Mouse (Mus musculus) retina, postnatal 7 days (tissue): ENCODE data around the gene Ano8.
"Not testable (repeated sequence)": the region's sequence is repeated elsewhere in the genome, so short reads cannot be mapped to it uniquely, and the experiment has no call there.

Experiments
- DNase-seq: peaks from one replicate; pipeline ENCODE4 v3.0.0-alpha.2; 2012; ENCODE audit warnings: low read depth, low spot score

Gene Ano8

DNA sequence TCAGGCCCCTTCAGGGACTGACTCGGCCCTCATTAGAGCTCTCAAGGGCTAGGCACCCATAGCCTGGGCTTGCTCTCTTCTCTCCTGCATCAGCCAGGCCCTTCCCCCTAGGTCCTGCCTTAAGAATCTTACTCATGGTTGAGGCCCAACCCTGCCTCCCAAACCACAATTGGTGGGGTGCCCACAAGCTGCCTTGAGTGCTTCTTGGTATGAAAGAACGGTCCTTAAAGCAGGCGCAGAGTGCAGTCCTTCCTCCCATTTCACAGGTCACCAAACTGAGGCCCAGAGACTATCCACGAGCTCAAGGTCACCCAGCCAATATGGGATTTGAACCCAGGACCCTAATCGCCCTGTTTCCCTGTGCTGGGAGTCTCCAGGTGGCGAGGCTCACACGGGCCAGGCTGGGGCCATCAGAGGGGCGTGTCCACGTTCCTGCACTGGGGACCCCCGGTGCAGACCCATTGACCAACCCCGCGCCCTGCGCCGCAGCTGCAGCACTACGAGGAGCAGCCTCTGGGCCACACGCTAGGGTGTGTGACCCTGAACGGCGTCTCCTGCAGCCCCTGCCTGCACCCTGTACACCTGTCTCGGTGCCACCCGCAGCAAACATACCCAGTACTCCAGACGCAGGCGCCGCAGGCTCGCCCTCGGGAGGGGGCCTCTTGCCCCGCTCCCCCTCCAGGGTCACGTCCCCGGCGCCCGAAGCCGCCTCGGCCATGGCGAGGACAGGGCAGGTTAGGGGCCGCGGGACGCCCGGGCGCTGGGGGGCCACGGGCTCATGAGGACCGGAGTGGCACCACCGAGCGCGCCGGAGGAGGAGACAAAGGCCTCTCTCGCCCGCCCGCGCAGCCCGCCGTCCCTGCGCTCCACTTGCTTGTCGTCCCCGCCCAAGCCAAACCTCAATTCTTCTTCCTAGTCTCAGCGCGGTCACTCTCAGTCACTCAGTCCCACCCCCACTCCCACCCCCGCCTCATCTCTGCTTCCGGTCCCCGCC is at the start of gene Ano8:
Ano8 (minus strand) TSS at position 822 of the 994 bp plus-strand sequence.
- peak; percentile 88 for DNase-seq

DNA sequence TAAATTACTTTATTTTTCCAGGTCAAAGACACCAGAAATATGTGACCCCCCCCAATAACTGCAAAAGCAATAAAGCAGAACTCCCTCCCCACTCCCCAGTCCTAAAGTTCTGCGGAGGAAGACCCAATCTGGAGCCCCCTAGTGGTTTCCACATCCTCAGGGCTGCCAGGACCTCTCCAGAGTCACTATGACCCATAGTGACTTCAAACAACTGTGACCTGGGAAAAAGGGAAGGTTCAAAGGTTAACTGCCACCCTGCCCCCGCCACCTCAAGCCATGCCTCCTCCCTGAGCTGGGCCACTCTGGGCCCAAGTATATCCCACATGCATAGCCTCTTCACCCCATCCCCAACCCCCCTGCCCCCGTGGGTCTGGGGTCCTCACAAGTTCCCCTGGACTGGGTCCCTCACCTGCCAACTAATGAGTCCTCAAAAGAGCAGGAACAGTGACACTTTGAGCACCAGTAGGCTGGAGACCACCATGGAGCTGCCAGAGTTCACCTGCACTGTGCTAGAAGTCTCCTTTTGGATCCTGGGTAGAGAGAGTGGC is 48.6 kb upstream of the Ano8 start:
- no peak for DNase-seq

DNA sequence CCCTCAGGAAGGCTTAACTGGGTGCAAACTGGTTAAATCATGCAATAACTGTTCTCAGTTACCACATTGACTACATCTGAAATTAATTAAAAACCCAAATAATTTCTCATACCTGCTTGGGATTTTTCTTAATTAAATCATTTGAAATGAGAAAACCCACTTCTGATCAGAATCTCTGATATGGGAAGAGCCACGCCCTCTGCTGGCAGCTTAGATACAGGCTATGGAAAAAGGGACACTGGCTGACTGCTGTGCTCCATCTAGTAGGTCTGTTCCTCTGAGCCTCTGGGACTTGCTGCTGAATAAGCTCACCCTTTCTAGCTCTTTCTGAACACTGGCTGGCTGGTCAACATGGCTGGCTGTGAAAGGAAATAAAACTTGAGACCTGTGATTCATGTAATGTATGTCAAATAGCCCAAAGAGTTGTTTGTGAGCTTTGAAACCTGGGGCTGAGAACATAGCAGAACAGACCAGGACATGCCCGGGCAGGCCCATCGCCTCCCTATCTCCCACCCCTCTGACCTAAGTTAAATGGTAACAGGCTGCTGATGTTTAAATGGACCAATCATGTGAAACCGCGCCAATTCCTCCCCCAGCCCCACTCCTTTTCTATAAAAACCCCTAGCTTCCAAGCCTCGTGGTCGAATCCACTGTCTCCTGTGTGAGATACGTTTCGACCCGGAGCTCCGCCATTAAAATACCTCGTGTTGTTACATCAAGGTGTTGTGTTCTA is 45.1 kb upstream of the Ano8 start:
- not testable (repeated sequence) for DNase-seq

DNA sequence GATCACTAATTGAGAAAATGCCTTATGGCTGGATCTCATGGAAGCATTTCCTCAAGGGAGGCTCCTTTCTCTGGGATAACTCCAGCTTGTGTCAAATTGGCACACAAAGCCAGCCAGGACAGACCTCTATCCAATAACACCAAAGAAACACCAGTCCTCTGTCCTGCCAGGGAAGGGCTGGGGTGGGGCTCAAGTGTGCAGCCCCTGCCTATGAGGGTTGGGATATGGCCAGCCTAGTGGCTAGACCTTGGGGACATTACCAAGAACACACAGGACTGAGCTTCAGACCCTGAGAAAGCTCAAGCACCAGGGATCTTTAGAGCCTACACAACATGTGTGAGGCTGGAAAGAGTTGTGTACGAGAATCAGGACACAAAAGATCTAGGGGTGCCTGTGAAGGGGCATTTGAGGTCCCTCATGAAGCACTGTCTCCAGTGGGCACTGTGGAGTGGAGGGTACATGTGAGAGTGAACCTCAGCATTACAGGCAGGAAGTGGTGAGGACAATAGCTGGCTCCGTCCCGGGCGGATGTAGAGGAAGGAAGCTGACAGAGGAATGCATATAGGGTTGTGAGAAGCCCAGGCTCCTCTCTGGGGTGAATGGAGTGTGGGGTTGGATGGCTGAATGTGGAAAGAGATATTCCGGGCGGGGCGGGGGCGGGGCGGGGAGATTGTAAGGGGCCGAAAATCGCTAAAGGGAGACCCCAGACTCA is 42.8 kb upstream of the Ano8 start:
- DNase-seq = no peak

DNA sequence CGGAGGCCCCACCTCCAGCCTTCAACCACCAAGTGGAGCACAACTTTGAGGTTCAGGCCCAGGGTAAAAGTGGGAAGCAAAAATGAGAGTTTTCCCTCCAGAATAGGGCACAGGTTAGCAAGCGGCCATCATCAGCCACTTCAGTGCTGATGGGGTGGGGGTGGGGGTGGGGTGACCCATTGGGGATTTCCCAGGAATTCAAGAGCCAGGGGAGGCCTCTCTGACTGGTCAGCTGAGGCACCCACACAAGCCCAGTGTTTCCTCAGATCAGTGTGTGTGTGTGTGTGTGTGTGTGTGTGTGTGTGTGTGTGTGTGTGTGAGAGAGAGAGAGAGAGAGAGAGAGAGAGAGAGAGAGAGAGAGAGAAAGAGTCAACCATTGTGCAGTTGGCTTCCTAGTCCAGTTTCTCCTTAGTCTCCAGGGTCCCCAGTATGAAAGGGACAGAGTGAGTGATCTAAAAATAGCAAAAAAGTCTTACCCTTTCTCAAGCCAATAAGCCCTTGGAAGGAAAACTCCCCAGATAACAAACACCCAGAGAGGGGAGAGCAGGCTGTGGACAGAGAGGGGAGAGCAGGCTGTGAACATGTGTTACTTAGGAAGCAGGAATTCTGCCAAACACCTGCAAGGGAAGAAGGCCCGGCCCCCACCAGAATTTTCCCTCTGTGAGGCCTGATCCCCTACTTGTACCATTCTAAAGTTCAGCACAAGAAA is 41.6 kb upstream of the Ano8 start:
- no peak for DNase-seq

DNA sequence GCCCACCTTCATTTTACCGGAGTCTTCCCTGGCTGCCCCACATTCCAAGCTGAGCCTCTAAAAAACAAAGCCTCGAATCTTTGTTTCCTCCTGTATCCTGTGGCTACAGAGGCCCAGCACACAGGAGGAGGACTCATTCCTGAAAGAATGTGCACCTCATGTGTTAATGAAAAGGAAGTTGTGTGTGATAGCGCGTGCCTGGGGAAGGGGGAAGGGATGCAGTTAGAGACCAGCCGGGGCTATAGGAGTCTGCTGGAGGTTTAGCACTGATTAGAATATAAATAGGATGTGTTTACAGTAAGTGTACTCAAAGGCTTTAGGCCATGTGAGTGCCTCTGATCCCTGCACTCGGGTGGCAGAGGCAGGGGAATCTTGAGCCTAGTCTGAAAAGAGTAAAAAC is 40.5 kb upstream of the Ano8 start:
- DNase-seq = no peak

DNA sequence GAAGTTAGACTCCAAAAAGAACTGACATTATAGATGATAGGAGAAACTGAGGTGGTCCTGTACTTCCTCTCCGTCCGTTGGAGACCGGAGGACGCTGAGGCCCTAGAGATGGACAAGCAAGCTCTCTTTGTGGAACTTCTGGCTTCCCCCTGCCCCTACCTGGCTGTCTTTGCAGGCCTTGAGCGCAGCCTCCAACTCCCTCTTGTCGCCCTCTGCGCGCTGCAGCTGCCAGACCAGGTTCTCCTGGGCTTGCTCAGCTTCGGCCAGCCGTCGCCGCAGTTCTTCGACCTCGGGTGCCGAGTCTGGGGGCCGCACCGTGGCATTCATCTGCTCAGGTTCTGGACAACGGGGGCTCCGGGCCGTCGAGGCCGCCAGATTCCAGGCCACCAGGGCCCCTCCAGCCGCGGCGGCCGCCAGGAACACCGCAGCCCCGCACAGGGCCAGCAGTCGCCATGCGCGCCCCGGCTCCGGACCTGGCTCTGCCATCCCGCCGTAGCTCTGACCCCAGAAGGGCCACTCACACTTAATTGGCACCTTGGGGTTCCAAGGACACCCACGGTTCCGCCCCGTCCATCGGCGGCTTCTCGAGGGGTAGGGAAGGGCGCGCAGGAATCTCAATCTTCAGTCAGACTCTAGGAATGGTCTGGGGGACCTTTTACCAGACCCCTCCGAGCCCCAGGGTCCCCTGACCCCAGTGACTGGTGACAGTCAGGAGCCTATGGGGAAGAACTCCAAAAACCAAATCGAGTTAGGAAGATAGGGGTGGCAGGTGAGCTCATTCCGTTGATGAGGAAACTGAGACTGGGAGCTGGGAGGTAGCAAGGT is 39.7 kb upstream of the Ano8 start, which contains the start of gene Ccdc194:
Ccdc194 (minus strand) TSS at position 486 of the 825 bp plus-strand sequence.
- no peak for DNase-seq

DNA sequence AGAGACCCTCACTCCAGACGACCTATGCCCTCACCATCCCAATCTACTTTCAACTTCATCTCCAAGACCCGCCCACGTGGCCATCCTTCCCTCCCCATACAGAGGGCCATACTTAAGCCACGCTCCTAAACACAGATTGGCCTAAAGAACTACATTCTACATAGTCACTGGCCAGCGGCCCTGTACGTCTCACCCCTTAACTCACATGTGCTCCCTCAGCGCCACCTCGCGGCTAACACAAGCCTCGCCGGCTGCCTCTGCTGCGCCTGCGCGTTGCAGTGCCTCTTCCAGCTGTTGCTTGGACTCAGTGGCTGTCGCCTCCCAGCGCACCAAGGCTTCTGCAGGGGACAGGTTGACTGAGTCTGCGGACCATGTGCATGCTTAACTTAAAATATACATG is 35.9 kb upstream of the Ano8 start:
- peak; percentile 87 for DNase-seq

DNA sequence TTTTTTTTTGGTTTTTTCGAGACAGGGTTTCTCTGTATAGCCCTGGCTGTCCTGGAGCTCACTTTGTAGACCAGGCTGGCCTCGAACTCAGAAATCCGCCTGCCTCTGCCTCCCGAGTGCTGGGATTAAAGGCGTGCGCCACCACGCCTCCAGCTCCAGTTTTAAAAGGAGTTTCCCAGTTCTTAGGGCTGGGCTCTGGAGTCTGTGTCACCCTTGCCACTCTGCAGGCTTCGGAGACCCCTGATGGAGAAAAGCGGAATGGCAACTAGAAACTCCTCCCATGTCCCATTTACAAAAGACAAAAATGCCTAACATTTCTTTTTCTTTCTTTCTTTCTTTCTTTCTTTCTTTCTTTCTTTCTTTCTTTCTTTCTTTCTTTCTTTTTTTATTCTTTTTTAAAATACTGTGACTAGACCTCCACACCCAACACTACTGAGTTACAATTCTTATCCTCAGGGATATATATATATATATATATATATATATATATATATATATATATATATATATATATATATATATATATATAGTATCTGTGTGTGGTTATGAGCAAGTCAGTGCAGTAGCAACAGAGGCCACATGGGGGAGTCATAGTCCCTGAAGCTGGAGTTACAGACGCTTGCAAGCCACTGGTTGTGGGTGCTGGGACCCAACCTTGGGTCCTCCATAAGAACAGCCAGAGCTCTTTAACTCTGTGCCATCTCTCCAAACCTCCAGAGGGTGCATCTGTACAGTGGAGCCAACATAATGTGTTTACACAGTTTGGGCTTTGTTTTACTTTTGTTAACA is 33.5 kb upstream of the Ano8 start:
- peak; percentile 56 for DNase-seq

DNA sequence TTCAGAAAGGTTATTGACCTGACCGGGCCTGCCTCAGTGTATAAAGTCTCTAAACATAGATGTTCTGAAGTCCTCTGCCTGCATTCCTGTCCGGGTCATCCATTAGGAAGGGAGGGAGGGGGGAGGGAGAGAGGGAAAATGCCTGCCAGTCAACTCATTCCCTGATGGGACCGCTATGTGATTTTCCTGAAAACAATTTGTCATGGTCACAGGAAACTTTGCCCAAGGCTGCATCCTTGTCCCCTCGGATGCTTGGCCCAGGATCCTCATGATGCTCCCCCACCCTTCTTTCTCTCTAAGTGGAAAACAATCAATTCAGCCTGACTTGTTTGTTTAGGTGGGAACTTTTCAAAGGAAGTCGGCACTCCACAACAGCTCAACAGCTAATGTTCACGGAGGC is 31.0 kb upstream of the Ano8 start:
- no peak for DNase-seq

DNA sequence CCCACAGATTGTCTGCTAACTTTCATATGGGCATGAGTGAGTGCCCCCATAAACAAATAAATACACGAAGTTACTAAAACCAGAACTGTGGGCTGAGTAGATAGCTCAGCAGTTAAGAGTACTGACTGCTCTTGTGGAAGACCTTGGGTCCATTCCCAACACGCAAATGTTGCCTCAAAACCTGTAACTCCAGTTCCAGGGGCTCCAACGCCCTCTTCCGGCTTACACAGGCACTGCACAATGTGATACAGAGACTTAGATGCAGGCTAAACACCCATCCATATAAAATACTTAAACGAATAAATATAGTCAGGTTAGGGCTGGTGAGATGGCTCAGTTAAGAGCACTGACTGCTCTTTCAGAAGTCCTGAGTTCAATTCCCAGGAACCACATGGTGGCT is 29.3 kb upstream of the Ano8 start:
- no peak for DNase-seq

DNA sequence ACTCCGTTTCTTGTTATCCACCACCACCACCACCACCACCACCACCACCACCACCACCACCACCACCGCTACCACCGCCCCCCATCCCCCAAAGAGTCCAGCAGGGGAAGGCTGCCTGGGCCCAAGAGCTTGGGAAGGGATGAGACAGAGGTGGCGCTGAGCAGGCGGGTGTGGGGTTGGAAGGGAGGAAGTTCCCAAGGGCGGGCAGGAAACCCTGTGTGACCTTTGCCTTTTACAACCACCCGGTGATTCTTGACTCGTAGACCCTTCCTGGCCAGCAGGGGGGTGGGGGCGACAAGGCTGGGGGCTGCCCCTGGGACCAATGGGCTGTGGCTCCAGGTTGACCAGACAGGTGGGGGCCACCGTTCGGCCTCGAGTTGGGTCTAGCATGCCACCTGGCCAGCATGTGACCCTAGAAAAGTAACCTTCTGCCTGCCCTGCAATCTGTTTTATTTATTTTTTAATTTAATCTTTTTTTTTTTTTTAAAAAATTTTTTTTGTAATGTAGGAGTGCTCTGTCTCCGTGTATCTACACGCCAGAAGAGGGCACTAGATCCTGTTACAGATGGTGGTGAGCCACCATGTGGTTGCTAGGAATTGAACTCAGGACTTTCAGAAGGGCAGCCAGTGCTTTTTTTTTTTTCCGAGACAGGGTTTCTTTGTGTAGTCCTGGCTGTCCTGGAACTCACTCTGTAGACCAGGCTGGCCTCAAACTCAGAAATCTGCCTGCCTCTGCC is 27.4 kb upstream of the Ano8 start:
- no peak for DNase-seq

DNA sequence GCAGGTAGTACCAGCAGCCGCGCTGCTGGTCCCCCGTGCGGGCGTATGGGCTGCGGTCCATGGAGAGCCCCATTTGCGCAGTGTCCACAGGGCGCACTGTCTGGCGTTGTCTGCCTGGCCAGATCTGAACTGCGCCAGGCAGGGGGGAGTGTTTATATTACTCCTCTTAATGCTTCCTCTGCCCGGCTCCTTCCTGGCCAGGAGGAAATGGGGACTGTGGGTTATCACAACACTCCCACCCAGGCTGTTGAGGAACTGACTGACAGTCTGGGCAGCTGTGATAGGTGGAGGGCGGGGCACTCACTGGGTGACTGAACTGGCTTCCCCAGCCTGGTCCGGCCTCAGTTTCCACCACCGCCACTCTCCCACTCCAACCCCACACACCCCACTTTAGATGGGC is 25.9 kb upstream of the Ano8 start, which contains the start of gene Plvap:
Plvap (minus strand) TSS at position 109 of the 400 bp plus-strand sequence.
- DNase-seq = no peak

DNA sequence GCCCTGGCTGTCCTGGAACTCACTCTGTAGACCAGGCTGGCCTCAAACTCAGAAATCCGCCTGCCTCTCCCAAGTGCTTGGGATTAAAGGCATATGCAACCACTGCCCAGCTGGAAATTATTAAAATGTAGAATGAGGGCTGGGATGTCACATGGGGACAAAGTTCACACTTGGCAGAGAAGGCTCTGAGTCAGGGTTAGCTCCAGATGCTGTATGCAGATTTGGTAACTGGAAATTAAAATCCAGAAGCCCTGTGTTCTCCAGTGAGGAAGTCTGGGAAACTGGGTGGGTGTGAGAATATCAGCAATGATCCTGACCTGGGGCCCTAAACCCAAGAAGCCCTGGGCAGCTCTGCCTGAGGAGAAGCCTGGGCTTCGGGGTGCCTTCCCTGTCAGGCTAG is 23.6 kb upstream of the Ano8 start:
- DNase-seq = no peak

DNA sequence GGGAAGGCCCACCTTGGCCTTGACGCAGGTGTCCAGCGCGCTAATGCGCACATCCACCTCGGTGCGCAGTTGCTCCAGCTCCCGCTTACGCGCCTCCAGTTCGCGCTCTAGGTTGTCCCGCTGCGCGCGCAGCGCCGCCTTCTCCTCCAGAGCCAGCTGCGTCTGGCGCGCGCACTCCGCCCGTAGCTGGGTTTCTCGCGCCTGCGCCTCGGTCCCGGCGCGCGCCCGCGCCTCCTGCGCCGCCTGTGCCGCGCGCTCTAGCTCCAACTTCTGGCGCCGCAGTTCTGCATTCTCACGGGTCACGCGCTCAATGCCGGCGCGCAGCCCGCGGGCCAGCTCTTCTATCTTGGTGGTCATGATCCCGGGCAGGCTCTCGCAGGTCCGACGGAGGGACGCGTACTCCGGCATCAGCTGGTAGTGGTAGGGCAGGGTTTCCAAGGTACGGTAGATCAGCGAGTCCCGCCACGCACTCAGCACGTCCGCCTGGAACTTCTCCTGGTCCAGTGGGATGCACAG is 21.9 kb upstream of the Ano8 start:
- peak; percentile 68 for DNase-seq

DNA sequence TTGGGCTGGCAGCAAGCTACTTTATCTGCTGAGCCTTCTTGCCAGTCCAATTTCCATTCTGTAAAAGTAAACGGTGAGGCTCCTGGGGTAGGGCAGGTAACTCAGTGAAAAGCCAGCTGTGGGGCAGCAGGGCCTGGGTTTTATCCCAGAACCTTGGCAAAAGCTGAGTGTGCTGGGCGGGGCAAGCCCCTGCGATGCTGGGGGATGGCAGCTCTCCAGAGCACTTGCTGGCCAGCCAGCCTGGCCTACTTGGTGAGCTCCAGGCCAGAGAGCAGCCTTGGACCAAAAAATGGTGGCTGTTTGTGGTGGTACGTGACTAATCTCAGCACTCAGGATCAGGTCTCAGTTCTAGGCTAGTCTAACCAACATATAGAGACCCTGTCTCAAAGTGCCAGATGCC is 20.2 kb upstream of the Ano8 start:
- DNase-seq = no peak

DNA sequence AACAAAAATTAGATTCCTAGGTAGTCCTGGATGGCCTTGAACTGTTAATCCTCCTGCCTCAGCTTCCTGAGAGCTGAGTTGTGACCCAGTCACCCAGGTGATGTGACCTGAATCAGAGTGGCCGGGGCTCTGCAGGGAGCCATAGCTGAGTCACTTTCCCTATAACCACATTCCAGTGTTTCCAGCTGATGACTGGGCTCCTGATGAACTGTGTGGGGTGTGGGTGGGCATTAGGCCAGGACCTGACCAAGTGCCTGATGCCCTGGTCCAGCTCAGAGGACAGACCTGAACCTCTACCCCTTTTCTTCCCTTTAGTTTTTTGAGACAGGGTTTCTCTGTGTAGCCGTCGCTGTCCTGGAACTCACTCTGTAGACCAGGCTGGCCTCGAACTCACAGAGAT is 19.6 kb upstream of the Ano8 start:
- DNase-seq = no peak

DNA sequence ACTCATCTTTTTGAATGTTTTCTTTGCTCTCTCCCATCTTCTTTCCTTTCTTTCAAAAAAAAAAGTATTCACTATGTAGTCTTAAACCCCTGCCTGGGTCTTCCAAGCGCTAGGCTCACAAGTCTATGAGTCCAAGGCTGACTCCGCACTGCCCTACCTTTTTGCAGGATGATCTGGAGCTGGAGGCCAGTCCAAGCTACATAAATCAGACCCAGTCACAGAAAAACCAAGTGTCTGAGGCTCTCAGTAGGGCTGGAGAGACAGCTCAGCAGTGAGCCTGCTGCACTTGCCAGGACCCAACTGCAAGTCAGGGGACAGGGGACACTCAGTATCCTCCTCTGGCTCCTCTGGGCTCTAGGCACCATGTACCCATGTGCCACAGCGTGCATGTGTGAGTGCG is 18.6 kb upstream of the Ano8 start:
- DNase-seq = no peak
